Comparison of ENCODE assay signal across 17 mouse cellular contexts in the genomic region with DNA sequence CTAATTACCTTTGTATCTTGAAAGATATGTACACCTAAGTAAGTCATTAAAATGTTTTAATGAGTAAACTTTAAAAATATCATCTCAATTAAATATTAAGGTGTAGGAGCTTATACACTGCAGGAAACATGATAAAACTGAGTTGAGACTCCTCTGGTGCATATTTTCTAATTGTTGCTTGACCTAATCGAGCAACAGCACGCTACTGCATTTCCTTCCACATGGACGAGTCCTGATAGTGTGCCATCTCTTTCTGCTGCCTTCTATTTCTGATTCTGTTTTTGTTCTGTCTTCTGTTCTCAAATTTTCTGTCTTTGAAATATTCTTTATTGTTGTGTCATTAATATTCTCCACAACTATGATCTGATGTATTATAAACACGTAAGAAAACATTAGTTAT.
"Had no signal": no experiment of that assay in that cellular context is flagged by ENCODE, and none has a peak within 500 bp of the region (broad histone marks: within the 10 kb centered on the region; RNA-seq: fewer than 3 reads in every experiment).

No protein-coding gene starts in this region.

- H3K4me1 ChIP-seq: midbrain, embryonic 10.5 days; midbrain, embryonic 12.5 days; neural tube, embryonic 13.5 days; neural tube, embryonic 15.5 days had no signal

- H3K27ac ChIP-seq: midbrain, embryonic 10.5 days; midbrain, embryonic 12.5 days; neural tube, embryonic 13.5 days; neural tube, embryonic 15.5 days had no signal

- H3K9me3 ChIP-seq: midbrain, embryonic 10.5 days; midbrain, embryonic 12.5 days; neural tube, embryonic 13.5 days; neural tube, embryonic 15.5 days had no signal

- H3K36me3 ChIP-seq: midbrain, embryonic 10.5 days; midbrain, embryonic 12.5 days; neural tube, embryonic 13.5 days; neural tube, embryonic 15.5 days had no signal

- DNase-seq: lung, adult 18-20 months; lung, embryonic 14.5 days; lung, postnatal 10 days; lung, postnatal 4 days; midbrain, embryonic 14.5 days; right cerebral cortex, adult 18-20 months; right cerebral cortex, postnatal 25 days; right cerebral cortex, postnatal 4 days; spleen, adult 18-20 months; thymus, adult 18-20 months; thymus, postnatal 14 days; thymus, postnatal 36 days had no signal

- H3K9ac ChIP-seq: lung, embryonic 14.5 days; midbrain, embryonic 12.5 days; neural tube, embryonic 13.5 days; neural tube, embryonic 15.5 days had no signal

- H3K4me3 ChIP-seq: midbrain, embryonic 10.5 days; midbrain, embryonic 12.5 days; myocyte; neural tube, embryonic 13.5 days; neural tube, embryonic 15.5 days had no signal

- H3K27me3 ChIP-seq: midbrain, embryonic 12.5 days; neural tube, embryonic 13.5 days; neural tube, embryonic 15.5 days had no signal
